Mouse (Mus musculus): Measurements from ENCODE around the gene Maml1.

Gene Maml1

GRCm38 (mm10) chr11:50240235-50240911 lies 51.7 kb downstream of the Maml1 start:
- no peak for DNase-seq (ENCODE audit: low read depth, low spot score)

- DNase-seq (ENCODE audit: low read depth, low spot score): no peak
Observed at GRCm38 (mm10) chr11:50238821-50239791, 53.0 kb downstream of the Maml1 start.

- DNase-seq (ENCODE audit: low read depth, low spot score): peak; percentile 22
Observed at GRCm38 (mm10) chr11:50238324-50238723, 53.8 kb downstream of the Maml1 start, which contains the start of gene Ltc4s. Gene Ltc4s, minus strand, starts transcription at chr11:50238616.

GRCm38 (mm10) chr11:50236937-50237835 lies 54.9 kb downstream of the Maml1 start:
- DNase-seq (ENCODE audit: low read depth, low spot score): no peak

GRCm38 (mm10) chr11:50236540-50236936 lies 55.6 kb downstream of the Maml1 start:
- peak; percentile 54 for DNase-seq (ENCODE audit: low read depth, low spot score)

GRCm38 (mm10) chr11:50234606-50235005 lies 57.5 kb downstream of the Maml1 start:
- no peak for DNase-seq (ENCODE audit: low read depth, low spot score)

GRCm38 (mm10) chr11:50233993-50234392 lies 58.1 kb downstream of the Maml1 start:
- no peak for DNase-seq (ENCODE audit: low read depth, low spot score)

- DNase-seq (ENCODE audit: low read depth, low spot score): no peak
Observed at GRCm38 (mm10) chr11:50233022-50233421, 59.1 kb downstream of the Maml1 start.

- peak; percentile 91 for DNase-seq (ENCODE audit: low read depth, low spot score)
Observed at GRCm38 (mm10) chr11:50231411-50231810, 60.7 kb downstream of the Maml1 start.

GRCm38 (mm10) chr11:50230481-50231304 lies 61.4 kb downstream of the Maml1 start:
- DNase-seq (ENCODE audit: low read depth, low spot score): no peak

- DNase-seq (ENCODE audit: low read depth, low spot score): no peak
Observed at GRCm38 (mm10) chr11:50229252-50229910, 62.7 kb downstream of the Maml1 start.

- no peak for DNase-seq (ENCODE audit: low read depth, low spot score)
Observed at GRCm38 (mm10) chr11:50228772-50229171, 63.3 kb downstream of the Maml1 start.

GRCm38 (mm10) chr11:50227736-50228135 lies 64.4 kb downstream of the Maml1 start:
- no peak for DNase-seq (ENCODE audit: low read depth, low spot score)

- DNase-seq (ENCODE audit: low read depth, low spot score): no peak
Observed at GRCm38 (mm10) chr11:50227226-50227625, 64.9 kb downstream of the Maml1 start.

GRCm38 (mm10) chr11:50226406-50226805 lies 65.7 kb downstream of the Maml1 start:
- DNase-seq (ENCODE audit: low read depth, low spot score): no peak

GRCm38 (mm10) chr11:50225611-50226378 lies 66.3 kb downstream of the Maml1 start:
- peak; percentile 49 for DNase-seq (ENCODE audit: low read depth, low spot score)

- peak; percentile 74 for DNase-seq (ENCODE audit: low read depth, low spot score)
Observed at GRCm38 (mm10) chr11:50224671-50225530, 67.2 kb downstream of the Maml1 start.
